Mouse (Mus musculus) urinary bladder, adult 18-20 months (tissue): ENCODE data around the gene Gm28891.
"Not testable (repeated sequence)": the region's sequence is repeated elsewhere in the genome, so short reads cannot be mapped to it uniquely, and the experiment has no call there.

Experiments used
- DNase-seq, 2 experiments: peaks; one replicate each; pipeline ENCODE4 v3.0.0; 2022; ENCODE audit warnings: low spot score in 2 of 2, mixed read lengths in 2 of 2

Gm28891 gene

GRCm38 (mm10) chrY:60240902-60241301 lies at the start of gene Gm28891:
Gene Gm28891 (plus strand): TSS chrY:60241202.
- not testable (repeated sequence) for DNase-seq
